Comparison of ENCODE assay signal across 9 mouse cellular contexts in the genomic region with DNA sequence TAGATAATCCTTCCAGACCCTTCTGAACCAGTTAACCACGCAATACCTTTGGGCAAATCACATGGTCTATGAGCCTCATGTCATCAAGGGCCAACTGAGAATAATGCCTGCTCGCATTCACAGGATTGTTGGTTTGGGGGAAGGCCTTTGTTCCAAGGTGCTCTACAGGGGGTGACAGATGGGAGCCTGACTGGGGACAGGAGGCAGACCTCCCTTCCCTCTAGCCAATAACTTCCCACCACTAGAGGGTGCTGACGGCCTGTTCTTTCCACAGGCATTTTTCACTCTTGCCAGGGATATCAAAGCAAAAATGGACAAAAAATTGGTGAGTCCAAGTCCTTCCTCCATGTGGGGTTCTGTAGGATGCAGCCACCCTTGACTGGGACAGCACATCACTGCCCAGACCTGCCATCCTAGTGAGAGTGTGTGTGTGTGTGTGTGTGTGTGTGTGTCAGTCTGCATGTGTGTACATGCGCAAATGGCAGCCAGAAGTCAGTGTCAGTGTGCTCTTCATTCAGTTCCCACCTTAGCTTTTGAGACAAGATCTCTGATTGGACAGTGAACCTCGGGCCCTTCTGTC. TPM values are rescaled to one million over a fixed set of nuclear protein-coding genes. Genes with fewer than 3 reads are reported as not detected.
A peak's percentile ranks its signal among the peaks of the same experiment; 100 is the strongest.
DNase-seq lines count a peak whose midpoint lies in the region; ATAC-seq and TF ChIP-seq lines count a peak whose summit lies in the region.
"Had no signal": no experiment of that assay in that cellular context is flagged by ENCODE, and none has a peak within 500 bp of the region (broad histone marks: within the 10 kb centered on the region; RNA-seq: fewer than 3 reads in every experiment).

No protein-coding gene starts in this region.

- H3K9me3 ChIP-seq in ES-E14 (ENCODE audit: control insufficient read depth, insufficient read depth, low read depth, low read length), result no peaks in the 10 kb centered on the region
- H3K9me3 ChIP-seq in heart, postnatal 0 days (replicated peaks; ENCODE audit: control insufficient read depth, low read length), result no peaks in the 10 kb centered on the region
- no peaks in the 10 kb centered on the region for H3K9me3 ChIP-seq in liver, postnatal 0 days (ENCODE audit: low read length)
- no peaks in the 10 kb centered on the region for H3K9me3 ChIP-seq in neural tube, embryonic 14.5 days (ENCODE audit: control insufficient read depth, low read length)

- no peak for TF ChIP-seq EP300 in heart, postnatal 0 days (IDR thresholded peaks at IDR 0.05; ENCODE audit: low read depth)
- no peak for TF ChIP-seq EP300 in liver, postnatal 0 days (IDR thresholded peaks at IDR 0.05; ENCODE audit: low read depth)

- ATAC-seq in heart, postnatal 0 days (ENCODE audit: insufficient read depth, low read depth), result peak; percentile 63
- peak; percentile 64 for ATAC-seq in liver, postnatal 0 days
- ATAC-seq in neural tube, embryonic 14.5 days (ENCODE audit: low read depth), result peak; percentile 62; the same call in 1 of the 2 replicates

- DNase-seq in ES-E14 (ENCODE audit: low read depth, low spot score), result peak; percentile 40
- peak; percentile 32 for DNase-seq in c-Kit-negative CD71-positive TER-119-positive erythroid progenitor cells, embryonic 14.5 days (ENCODE audit: low read depth, low spot score)
- DNase-seq in fibroblast of lung, adult 2 months (ENCODE audit: low read depth), result peak; percentile 33
- peak; percentile 67 for DNase-seq in heart, postnatal 0 days (ENCODE audit: low spot score)
- peak; percentile 59 to 87 for DNase-seq in kidney, postnatal 25 days
- peak; percentile 80 for DNase-seq in liver, postnatal 0 days
- DNase-seq in thymus, adult 2 months, result peak; percentile 74

- H3K9ac ChIP-seq in ES-E14 (ENCODE audit: insufficient read depth, low read depth, low read length, poor library complexity, severe bottlenecking), result no peak overlapping the region
- H3K9ac ChIP-seq in heart, postnatal 0 days (replicated peaks; ENCODE audit: low read depth, low read length), result no peak overlapping the region
- no peak overlapping the region for H3K9ac ChIP-seq in liver, postnatal 0 days (replicated peaks)
- H3K9ac ChIP-seq in neural tube, embryonic 14.5 days (replicated peaks; ENCODE audit: low read depth, low read length), result no peak overlapping the region

- no peak for TF ChIP-seq POLR2A in thymus, adult 2 months (IDR thresholded peaks at IDR 0.05; ENCODE audit: control insufficient read depth, extremely low read depth, insufficient read depth, low read length, poor library complexity)

- WGBS in heart, postnatal 0 days, result 62% methylated on average over 5 of the region's 5 CpGs
- WGBS in liver, postnatal 0 days (ENCODE audit: insufficient replicate concordance), result 66% methylated on average over 5 of the region's 5 CpGs
- WGBS in neural tube, embryonic 14.5 days, result 60% methylated on average over 5 of the region's 5 CpGs
- 73% methylated on average over 5 of the region's 5 CpGs for WGBS in thymus, adult 2 months

- H3K36me3 ChIP-seq in ES-E14 (ENCODE audit: control insufficient read depth, insufficient read depth, low read length, poor library complexity, severe bottlenecking), result peaks cover 52% of the 10 kb centered on the region
- H3K36me3 ChIP-seq in heart, postnatal 0 days (replicated peaks; ENCODE audit: control insufficient read depth, insufficient read depth, low read length), result peaks cover 86% of the 10 kb centered on the region
- peaks cover 84% of the 10 kb centered on the region for H3K36me3 ChIP-seq in liver, postnatal 0 days (replicated peaks; ENCODE audit: insufficient read depth, low read length)
- H3K36me3 ChIP-seq in neural tube, embryonic 14.5 days (ENCODE audit: control insufficient read depth, insufficient read depth, low read length), result peaks cover 45% of the 10 kb centered on the region
- peaks cover 97% of the 10 kb centered on the region for H3K36me3 ChIP-seq in thymus, adult 2 months (ENCODE audit: control insufficient read depth, insufficient read depth, low read length)

- TF ChIP-seq CTCF in heart, postnatal 0 days (IDR thresholded peaks at IDR 0.05; ENCODE audit: low read depth), result peak; percentile 83
- peak; percentile 92 for TF ChIP-seq CTCF in liver, postnatal 0 days (IDR thresholded peaks at IDR 0.05; ENCODE audit: low read depth)
- TF ChIP-seq CTCF in thymus, adult 2 months (IDR thresholded peaks at IDR 0.05; ENCODE audit: borderline replicate concordance, control insufficient read depth, extremely low read depth, insufficient read depth, low read length, poor library complexity), result peak; percentile 55; the same call in 1 of the 2 replicates

- in situ Hi-C loops in ES-E14 (cut with MboI; ENCODE audit: low sequenced_read_pairs in 2 of 2, unreplicated experiment in 2 of 2), result no loop called here

- no peaks in the 10 kb centered on the region for H3K4me1 ChIP-seq in ES-E14 (ENCODE audit: control insufficient read depth in 2 of 2, insufficient read depth in 2 of 2, low read length in 2 of 2, poor library complexity in 1 of 2)
- no peaks in the 10 kb centered on the region for H3K4me1 ChIP-seq in heart, postnatal 0 days (ENCODE audit: control insufficient read depth, insufficient read depth)
- H3K4me1 ChIP-seq in liver, postnatal 0 days (ENCODE audit: insufficient read depth), result no peaks in the 10 kb centered on the region
- no peaks in the 10 kb centered on the region for H3K4me1 ChIP-seq in neural tube, embryonic 14.5 days (ENCODE audit: control insufficient read depth, insufficient read depth, low read length)
- no peaks in the 10 kb centered on the region for H3K4me1 ChIP-seq in thymus, adult 2 months (replicated peaks; ENCODE audit: control insufficient read depth, insufficient read depth, low read length)

- no peak overlapping the region for H3K4me3 ChIP-seq in ES-E14 (ENCODE audit: insufficient read depth in 1 of 2, low read depth in 1 of 2, low read length in 2 of 2, poor library complexity in 1 of 2, severe bottlenecking in 1 of 2)
- no peak overlapping the region for H3K4me3 ChIP-seq in heart, postnatal 0 days (ENCODE audit: low read depth, low read length)
- H3K4me3 ChIP-seq in liver, postnatal 0 days (ENCODE audit: low read depth, low read length), result no peak overlapping the region
- H3K4me3 ChIP-seq in neural tube, embryonic 14.5 days (ENCODE audit: low read depth, low read length), result no peak overlapping the region
- H3K4me3 ChIP-seq in thymus, adult 2 months (ENCODE audit: control insufficient read depth, insufficient read depth, low read length), result no peak overlapping the region

- no peak overlapping the region for H3K4me2 ChIP-seq in heart, postnatal 0 days (ENCODE audit: low read depth, low read length)
- no peak overlapping the region for H3K4me2 ChIP-seq in liver, postnatal 0 days (ENCODE audit: low read depth, low read length)
- H3K4me2 ChIP-seq in neural tube, embryonic 14.5 days (ENCODE audit: low read depth, low read length), result no peak overlapping the region

- no peaks in the 10 kb centered on the region for H3K27me3 ChIP-seq in heart, postnatal 0 days (ENCODE audit: control insufficient read depth, insufficient read depth, low read length)
- H3K27me3 ChIP-seq in liver, postnatal 0 days (ENCODE audit: insufficient read depth, low read length), result no peaks in the 10 kb centered on the region
- H3K27me3 ChIP-seq in neural tube, embryonic 14.5 days (ENCODE audit: control insufficient read depth, insufficient read depth, low read length), result no peaks in the 10 kb centered on the region
- H3K27me3 ChIP-seq in thymus, adult 2 months (ENCODE audit: control insufficient read depth, insufficient read depth, low read length), result no peaks in the 10 kb centered on the region

- H3K27ac ChIP-seq in ES-E14 (ENCODE audit: insufficient read depth, low read depth, low read length, poor library complexity, severe bottlenecking), result no peak overlapping the region
- no peak overlapping the region for H3K27ac ChIP-seq in heart, postnatal 0 days (ENCODE audit: low read depth)
- H3K27ac ChIP-seq in liver, postnatal 0 days (ENCODE audit: low read depth), result no peak overlapping the region
- no peak overlapping the region for H3K27ac ChIP-seq in neural tube, embryonic 14.5 days (ENCODE audit: low read depth, low read length)
- H3K27ac ChIP-seq in thymus, adult 2 months (ENCODE audit: control insufficient read depth, insufficient read depth, low read length), result no peak overlapping the region

RNA-seq across cellular contexts. Expression of a gene that starts 12.0 kb away (rescaled TPM):
- total RNA-seq in ES-E14 (2012; rRNA removed), result 0.42 and 0.45 TPM in 2 replicates
- not detected in 2 replicates for total RNA-seq in heart, postnatal 0 days (2014; rRNA removed; ENCODE audit: low replicate concordance)
- polyA plus RNA-seq in heart, postnatal 0 days (2015; fragmentation: Nextera tagmentation; extraction: Ambion mirVana), result 0.05 and 0.12 TPM in 2 replicates
- 0.59 and 0.68 TPM in 2 replicates for polyA plus RNA-seq in liver, postnatal 0 days (2015; fragmentation: Nextera tagmentation; extraction: Ambion mirVana)
- polyA plus RNA-seq in neural tube, embryonic 14.5 days (2014; fragmentation: Nextera tagmentation; extraction: Ambion mirVana), result not detected in 2 replicates
- polyA plus RNA-seq in thymus, adult 2 months (2012; rRNA removed), result 11.9 and 13.2 TPM in 2 replicates

RNA-seq across cellular contexts. Expression of a gene that starts 16.4 kb away (rescaled TPM):
- total RNA-seq in ES-E14 (2012; rRNA removed), result 54.0 and 73.2 TPM in 2 replicates
- total RNA-seq in heart, postnatal 0 days (2014; rRNA removed; ENCODE audit: low replicate concordance), result 32.2 and 33.9 TPM in 2 replicates
- polyA plus RNA-seq in heart, postnatal 0 days (2015; fragmentation: Nextera tagmentation; extraction: Ambion mirVana), result 50.8 and 51.2 TPM in 2 replicates
- 57.3 and 58.1 TPM in 2 replicates for polyA plus RNA-seq in liver, postnatal 0 days (2015; fragmentation: Nextera tagmentation; extraction: Ambion mirVana)
- 53.2 and 67.9 TPM in 2 replicates for polyA plus RNA-seq in neural tube, embryonic 14.5 days (2014; fragmentation: Nextera tagmentation; extraction: Ambion mirVana)
- polyA plus RNA-seq in thymus, adult 2 months (2012; rRNA removed), result 95.8 and 112 TPM in 2 replicates

RNA-seq across cellular contexts. Expression of a gene that starts 35.2 kb away (rescaled TPM):
- total RNA-seq in ES-E14 (2012; rRNA removed), result 0.31 and 0.37 TPM in 2 replicates
- total RNA-seq in heart, postnatal 0 days (2014; rRNA removed; ENCODE audit: low replicate concordance), result not detected in 2 replicates
- polyA plus RNA-seq in heart, postnatal 0 days (2015; fragmentation: Nextera tagmentation; extraction: Ambion mirVana), result not detected in 2 replicates
- not detected in 2 replicates for polyA plus RNA-seq in liver, postnatal 0 days (2015; fragmentation: Nextera tagmentation; extraction: Ambion mirVana)
- not detected in 2 replicates for polyA plus RNA-seq in neural tube, embryonic 14.5 days (2014; fragmentation: Nextera tagmentation; extraction: Ambion mirVana)
- 0.77 and 0.78 TPM in 2 replicates for polyA plus RNA-seq in thymus, adult 2 months (2012; rRNA removed)

RNA-seq across cellular contexts. Expression of a gene that starts 36.0 kb away (rescaled TPM):
- not detected in 2 replicates for total RNA-seq in ES-E14 (2012; rRNA removed)
- total RNA-seq in heart, postnatal 0 days (2014; rRNA removed; ENCODE audit: low replicate concordance), result not detected in 2 replicates
- polyA plus RNA-seq in heart, postnatal 0 days (2015; fragmentation: Nextera tagmentation; extraction: Ambion mirVana), result not detected in 2 replicates
- not detected in 2 replicates for polyA plus RNA-seq in liver, postnatal 0 days (2015; fragmentation: Nextera tagmentation; extraction: Ambion mirVana)
- polyA plus RNA-seq in neural tube, embryonic 14.5 days (2014; fragmentation: Nextera tagmentation; extraction: Ambion mirVana), result not detected in 2 replicates
- polyA plus RNA-seq in thymus, adult 2 months (2012; rRNA removed), result not detected in 2 replicates
- polyA plus RNA-seq: gonadal fat pad, adult 2 months had no signal

RNA-seq across cellular contexts. Expression of a gene that starts 42.1 kb away (rescaled TPM):
- total RNA-seq in ES-E14 (2012; rRNA removed), result 28.2 and 41.6 TPM in 2 replicates
- total RNA-seq in heart, postnatal 0 days (2014; rRNA removed; ENCODE audit: low replicate concordance), result 30.1 and 45.4 TPM in 2 replicates
- polyA plus RNA-seq in heart, postnatal 0 days (2015; fragmentation: Nextera tagmentation; extraction: Ambion mirVana), result 32.0 and 37.1 TPM in 2 replicates
- polyA plus RNA-seq in liver, postnatal 0 days (2015; fragmentation: Nextera tagmentation; extraction: Ambion mirVana), result 27.5 and 28.4 TPM in 2 replicates
- polyA plus RNA-seq in neural tube, embryonic 14.5 days (2014; fragmentation: Nextera tagmentation; extraction: Ambion mirVana), result 60.5 and 71.7 TPM in 2 replicates
- polyA plus RNA-seq in thymus, adult 2 months (2012; rRNA removed), result 52.1 and 62.5 TPM in 2 replicates
